Mouse (Mus musculus): ENCODE measurements around the gene Cypt1. TPM values are rescaled to one million over a fixed set of nuclear protein-coding genes. Genes with fewer than 3 reads are reported as not detected.

Cypt1 gene
- total RNA-seq (2023): not detected in 4 replicates

GRCm38 (mm10) chrX:16522569-16522968 lies at the start of gene Cypt1:
TSS of gene Cypt1 (plus strand) at chrX:16522869.

Other genes starting within 250 kb of the Cypt1 start
- 0.12 to 0.23 TPM (median 0.15 TPM) in 4 replicates for gene Maoa, start 96.8 kb downstream of the Cypt1 start, total RNA-seq (2023)